Mouse (Mus musculus): ENCODE measurements at regions not wholly inside any gene's neighbourhood (a gene's known extent, or its start where the extent isn't known, plus 50 kb on each side); places are given as distances from the start of the nearest gene placed in this dataset.

- Histone ChIP-seq H3K27ac (ENCODE audit: low read depth) (no peak overlapping the region), H3K9ac (replicated peaks) (no peak overlapping the region), H3K4me1 (ENCODE audit: insufficient read depth) (no peaks in the 10 kb centered on the region), H3K9me3 (ENCODE audit: low read length) (no peaks in the 10 kb centered on the region), H3K4me2 (ENCODE audit: low read depth, low read length) (no peak overlapping the region), H3K36me3 (replicated peaks; ENCODE audit: insufficient read depth, low read length) (no peaks in the 10 kb centered on the region), H3K27me3 (ENCODE audit: insufficient read depth, low read length) (no peaks in the 10 kb centered on the region), H3K4me3 (ENCODE audit: low read depth, low read length) (no peak overlapping the region)
- no peak for ATAC-seq
- 57% methylated on average over 10 of the region's 10 CpGs for WGBS (ENCODE audit: insufficient replicate concordance)
- no peak for TF ChIP-seq EP300 (IDR thresholded peaks at IDR 0.05; ENCODE audit: low read depth)
- TF ChIP-seq CTCF (IDR thresholded peaks at IDR 0.05; ENCODE audit: low read depth) = no peak
- no peak for DNase-seq
These were observed 294.2 kb upstream of the Gm4791 start for GRCm38 (mm10) chr9:46704151-46704905.

- TF ChIP-seq CTCF (IDR thresholded peaks at IDR 0.05; ENCODE audit: low read depth) (no peak), EP300 (IDR thresholded peaks at IDR 0.05; ENCODE audit: low read depth) (no peak)
- no peak overlapping the region for H3K27ac ChIP-seq (ENCODE audit: low read depth)
- no peaks in the 10 kb centered on the region for H3K4me1 ChIP-seq (ENCODE audit: insufficient read depth)
- no peak overlapping the region for H3K4me2 ChIP-seq (ENCODE audit: low read depth, low read length)
- no peak for ATAC-seq
- no peak for DNase-seq
- no peak overlapping the region for H3K4me3 ChIP-seq (ENCODE audit: low read depth, low read length)
- WGBS (ENCODE audit: insufficient replicate concordance) = 58% methylated on average over 8 of the region's 8 CpGs
- no peak overlapping the region for H3K9ac ChIP-seq (replicated peaks)
- no peaks in the 10 kb centered on the region for H3K27me3 ChIP-seq (ENCODE audit: insufficient read depth, low read length)
- H3K9me3 ChIP-seq (ENCODE audit: low read length) = no peaks in the 10 kb centered on the region
- no peaks in the 10 kb centered on the region for H3K36me3 ChIP-seq (replicated peaks; ENCODE audit: insufficient read depth, low read length)
These were observed 294.9 kb upstream of the Gm4791 start for GRCm38 (mm10) chr9:46703674-46704073.

GRCm38 (mm10) chr9:46702901-46703636 lies 295.5 kb upstream of the Gm4791 start:
- no peak overlapping the region for H3K4me3 ChIP-seq (ENCODE audit: low read depth, low read length)
- H3K27me3 ChIP-seq (ENCODE audit: insufficient read depth, low read length) = no peaks in the 10 kb centered on the region
- DNase-seq (no peak), ATAC-seq (no peak)
- H3K9me3 ChIP-seq (ENCODE audit: low read length) = no peaks in the 10 kb centered on the region
- WGBS (ENCODE audit: insufficient replicate concordance) = 61% methylated on average over 13 of the region's 13 CpGs
- H3K9ac ChIP-seq (replicated peaks) = no peak overlapping the region
- no peak for TF ChIP-seq EP300 (IDR thresholded peaks at IDR 0.05; ENCODE audit: low read depth)
- TF ChIP-seq CTCF (IDR thresholded peaks at IDR 0.05; ENCODE audit: low read depth) = no peak
- no peak overlapping the region for H3K27ac ChIP-seq (ENCODE audit: low read depth)
- no peak overlapping the region for H3K4me2 ChIP-seq (ENCODE audit: low read depth, low read length)
- no peaks in the 10 kb centered on the region for H3K4me1 ChIP-seq (ENCODE audit: insufficient read depth)
- H3K36me3 ChIP-seq (replicated peaks; ENCODE audit: insufficient read depth, low read length) = no peaks in the 10 kb centered on the region

- DNase-seq = no peak
- no peak for ATAC-seq
- 38% methylated on average over 16 of the region's 16 CpGs for WGBS (ENCODE audit: insufficient replicate concordance)
- no peak for TF ChIP-seq CTCF (IDR thresholded peaks at IDR 0.05; ENCODE audit: low read depth)
- TF ChIP-seq EP300 (IDR thresholded peaks at IDR 0.05; ENCODE audit: low read depth) = no peak
- Histone ChIP-seq H3K4me2 (ENCODE audit: low read depth, low read length) (no peak overlapping the region), H3K9ac (replicated peaks) (no peak overlapping the region), H3K9me3 (ENCODE audit: low read length) (no peaks in the 10 kb centered on the region), H3K27ac (ENCODE audit: low read depth) (no peak overlapping the region), H3K27me3 (ENCODE audit: insufficient read depth, low read length) (no peaks in the 10 kb centered on the region), H3K4me1 (ENCODE audit: insufficient read depth) (no peaks in the 10 kb centered on the region), H3K36me3 (replicated peaks; ENCODE audit: insufficient read depth, low read length) (no peaks in the 10 kb centered on the region), H3K4me3 (ENCODE audit: low read depth, low read length) (no peak overlapping the region)
These were observed 296.3 kb upstream of the Gm4791 start for GRCm38 (mm10) chr9:46702053-46702900.

DNA sequence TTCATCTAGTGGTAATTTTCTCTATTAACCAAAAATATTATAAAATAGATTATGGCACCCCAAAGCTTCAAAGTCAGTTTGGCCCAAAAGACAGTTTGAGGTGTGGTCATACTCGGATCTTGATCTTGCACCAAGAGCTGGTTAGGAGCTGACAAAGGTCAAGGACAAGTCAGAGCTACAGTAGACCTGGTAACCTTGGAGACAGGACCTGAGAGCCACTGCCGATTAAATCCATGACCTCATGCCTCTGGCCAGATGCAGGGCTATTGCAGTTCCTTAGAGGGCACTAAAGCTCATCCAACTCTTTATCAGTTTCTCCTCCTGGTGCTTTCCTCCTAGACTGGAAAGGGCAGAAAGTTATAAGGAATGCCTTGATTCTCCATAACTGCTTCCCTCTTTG lies 302.4 kb upstream of the Gm4791 start:
- 56% methylated on average over 2 of the region's 2 CpGs for WGBS (ENCODE audit: insufficient replicate concordance)
- Histone ChIP-seq H3K4me1 (ENCODE audit: insufficient read depth) (no peaks in the 10 kb centered on the region), H3K9me3 (ENCODE audit: low read length) (no peaks in the 10 kb centered on the region), H3K4me2 (ENCODE audit: low read depth, low read length) (no peak overlapping the region), H3K4me3 (ENCODE audit: low read depth, low read length) (no peak overlapping the region), H3K36me3 (replicated peaks; ENCODE audit: insufficient read depth, low read length) (no peaks in the 10 kb centered on the region), H3K9ac (replicated peaks) (no peak overlapping the region), H3K27ac (ENCODE audit: low read depth) (no peak overlapping the region), H3K27me3 (ENCODE audit: insufficient read depth, low read length) (no peaks in the 10 kb centered on the region)
- DNase-seq = no peak
- no peak for TF ChIP-seq CTCF (IDR thresholded peaks at IDR 0.05; ENCODE audit: low read depth)
- no peak for TF ChIP-seq EP300 (IDR thresholded peaks at IDR 0.05; ENCODE audit: low read depth)
- no peak for ATAC-seq

DNA sequence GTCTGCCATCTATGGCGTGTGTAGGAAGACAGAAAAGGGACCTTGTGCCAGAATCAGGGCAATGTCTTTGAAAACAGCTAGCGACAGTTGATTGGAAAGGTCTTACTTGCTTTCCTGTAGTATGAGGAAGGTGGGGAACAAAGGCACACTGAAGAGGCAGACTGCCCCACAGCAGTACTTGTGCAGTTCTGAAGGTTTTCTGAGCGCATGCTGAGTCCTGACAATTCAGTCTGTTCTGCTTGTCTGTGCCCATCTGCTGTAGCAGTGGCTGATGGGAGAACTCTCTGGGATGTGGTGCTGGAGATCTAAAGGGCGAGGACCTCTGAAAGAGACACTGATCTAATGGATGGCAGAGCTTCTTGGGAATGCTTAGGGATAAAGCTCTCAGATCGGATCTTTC lies 309.2 kb upstream of the Gm4791 start:
- Histone ChIP-seq H3K4me2 (ENCODE audit: low read depth, low read length) (no peak overlapping the region), H3K27ac (ENCODE audit: low read depth) (no peak overlapping the region), H3K4me1 (ENCODE audit: insufficient read depth) (no peaks in the 10 kb centered on the region), H3K9ac (replicated peaks) (no peak overlapping the region), H3K36me3 (replicated peaks; ENCODE audit: insufficient read depth, low read length) (no peaks in the 10 kb centered on the region), H3K4me3 (ENCODE audit: low read depth, low read length) (no peak overlapping the region), H3K27me3 (ENCODE audit: insufficient read depth, low read length) (no peaks in the 10 kb centered on the region), H3K9me3 (ENCODE audit: low read length) (no peaks in the 10 kb centered on the region)
- 66% methylated on average over 5 of the region's 5 CpGs for WGBS (ENCODE audit: insufficient replicate concordance)
- DNase-seq = no peak
- TF ChIP-seq CTCF (IDR thresholded peaks at IDR 0.05; ENCODE audit: low read depth) (no peak), EP300 (IDR thresholded peaks at IDR 0.05; ENCODE audit: low read depth) (no peak)
- no peak for ATAC-seq

Data from liver, postnatal 0 days (tissue).